20 mouse cellular contexts compared by ENCODE assay signal in genomic region chr15:17935473-17935872, GRCm38 (mm10).
DNase-seq lines count a peak whose midpoint lies in the region; ATAC-seq and TF ChIP-seq lines count a peak whose summit lies in the region.
"Had no signal": no experiment of that assay in that cellular context is flagged by ENCODE, and none has a peak within 500 bp of the region (broad histone marks: within the 10 kb centered on the region; RNA-seq: fewer than 3 reads in every experiment).

No protein-coding gene starts in this region.

- TF ChIP-seq POLR2A in brain, embryonic 14.5 days (IDR thresholded peaks at IDR 0.05; ENCODE audit: borderline replicate concordance, extremely low read depth, insufficient read depth, insufficient read length, poor library complexity, severe bottlenecking) = no peak

- H3K4me2 ChIP-seq in forebrain, embryonic 13.5 days = no peak overlapping the region
- H3K4me2 ChIP-seq in forebrain, embryonic 16.5 days (ENCODE audit: low read length) = no peak overlapping the region
- H3K4me2 ChIP-seq: heart, embryonic 12.5 days; heart, embryonic 15.5 days; hindbrain, embryonic 14.5 days had no signal

- no peaks in the 10 kb centered on the region for H3K36me3 ChIP-seq in forebrain, embryonic 13.5 days (ENCODE audit: poor library complexity, severe bottlenecking)
- no peaks in the 10 kb centered on the region for H3K36me3 ChIP-seq in forebrain, embryonic 16.5 days (ENCODE audit: control insufficient read depth, insufficient read depth)
- H3K36me3 ChIP-seq: forebrain, embryonic 10.5 days; heart, embryonic 12.5 days; heart, embryonic 15.5 days had no signal

- H3K4me3 ChIP-seq in forebrain, embryonic 13.5 days = no peak overlapping the region
- no peak overlapping the region for H3K4me3 ChIP-seq in forebrain, embryonic 16.5 days (replicated peaks; ENCODE audit: low read length)
- H3K4me3 ChIP-seq in left cerebral cortex, adult 2 months = no peak overlapping the region
- H3K4me3 ChIP-seq: forebrain, embryonic 10.5 days; heart, embryonic 12.5 days; heart, embryonic 15.5 days had no signal

- intact Hi-C loops in left cerebral cortex, postnatal 4 days (cut with DNase I) = no loop called here
- intact Hi-C loops in left cerebral cortex, adult 2 months (cut with DNase I) = no loop called here

- ATAC-seq in forebrain, embryonic 13.5 days = peak; percentile 50; the same call in 1 of the 2 replicates
- no peak for ATAC-seq in forebrain, embryonic 16.5 days
- ATAC-seq: activated CD4-positive, CD25-positive, alpha-beta regulatory T cell, adult 4 months; forebrain, postnatal 0 days; intestine, postnatal 0 days had no signal

- H3K4me1 ChIP-seq in forebrain, embryonic 13.5 days = no peaks in the 10 kb centered on the region
- no peaks in the 10 kb centered on the region for H3K4me1 ChIP-seq in forebrain, embryonic 16.5 days (replicated peaks; ENCODE audit: control insufficient read depth, insufficient read depth, low read length)
- H3K4me1 ChIP-seq: forebrain, embryonic 10.5 days; heart, embryonic 12.5 days; heart, embryonic 15.5 days had no signal

- no peak for TF ChIP-seq CTCF in left cerebral cortex, adult 2 months (IDR thresholded peaks at IDR 0.05)
- TF ChIP-seq CTCF in brain, embryonic 14.5 days (IDR thresholded peaks at IDR 0.05; ENCODE audit: borderline replicate concordance, extremely low read depth, insufficient read depth, insufficient read length) = no peak

- WGBS in forebrain, embryonic 13.5 days = 90% methylated on average over 1 of the region's 1 CpGs
- WGBS in forebrain, embryonic 16.5 days = 50% methylated on average over 1 of the region's 1 CpGs

- no peak overlapping the region for H3K9ac ChIP-seq in forebrain, embryonic 13.5 days
- H3K9ac ChIP-seq in forebrain, embryonic 16.5 days (replicated peaks; ENCODE audit: low read depth, low read length) = no peak overlapping the region
- H3K9ac ChIP-seq: forebrain, postnatal 0 days; heart, embryonic 12.5 days; heart, embryonic 15.5 days; hindbrain, embryonic 14.5 days had no signal

- H3K9me3 ChIP-seq in forebrain, embryonic 13.5 days (replicated peaks) = no peaks in the 10 kb centered on the region
- no peaks in the 10 kb centered on the region for H3K9me3 ChIP-seq in forebrain, embryonic 16.5 days (ENCODE audit: control insufficient read depth, low read length)
- H3K9me3 ChIP-seq: forebrain, embryonic 10.5 days; heart, embryonic 12.5 days; heart, embryonic 15.5 days had no signal

- no peaks in the 10 kb centered on the region for H3K27me3 ChIP-seq in forebrain, embryonic 13.5 days
- no peaks in the 10 kb centered on the region for H3K27me3 ChIP-seq in forebrain, embryonic 16.5 days (replicated peaks; ENCODE audit: control insufficient read depth, insufficient read depth, low read length)
- H3K27me3 ChIP-seq: heart, embryonic 12.5 days; heart, embryonic 15.5 days had no signal

- peak; percentile 90 to 91 for DNase-seq in cerebellum, postnatal 10 days
- DNase-seq in cerebellum, adult 18-20 months = no peak
- peak; percentile 72 for DNase-seq in left cerebral cortex, postnatal 4 days
- DNase-seq in left cerebral cortex, adult 2 months (ENCODE audit: extremely low spot score in 1 of 2, low spot score in 2 of 2) = no peak
- peak; percentile 63 for DNase-seq in brain, embryonic 14.5 days (ENCODE audit: low read depth)
- DNase-seq: adrenal gland, adult 8-10 months; adrenal gland, postnatal 25 days; forebrain, postnatal 0 days; gastrocnemius, postnatal 25 days; heart, adult 18-20 months; heart, postnatal 10 days; heart, postnatal 36 days had no signal

- no peak overlapping the region for H3K27ac ChIP-seq in forebrain, embryonic 13.5 days
- no peak overlapping the region for H3K27ac ChIP-seq in forebrain, embryonic 16.5 days (ENCODE audit: low read length)
- no peak overlapping the region for H3K27ac ChIP-seq in left cerebral cortex, adult 2 months
- H3K27ac ChIP-seq: forebrain, embryonic 10.5 days; heart, embryonic 15.5 days; hindbrain, embryonic 14.5 days had no signal

Comparison
In these comparisons a context has a peak if more than half of its experiments do, and no peak if none do; other contexts are left out.
1. DNase-seq: peak in cerebellum, postnatal 10 days (2 of 2), left cerebral cortex, postnatal 4 days (single experiment) and brain, embryonic 14.5 days (single experiment); none in cerebellum, adult 18-20 months (0 of 2) and left cerebral cortex, adult 2 months (0 of 2).